Mouse (Mus musculus) heart, embryonic 14.5 days (tissue): ENCODE measurements at regions not wholly inside any gene's neighbourhood (a gene's known extent, or its start where the extent isn't known, plus 50 kb on each side); places are given as distances from the start of the nearest gene placed in this dataset.
A peak's percentile ranks its signal among the peaks of the same experiment; 100 is the strongest.

Experiments used
- ATAC-seq: fragments of 200-750 bp; cut with Nextera tagmentation; 2 replicates; pipeline ENCODE4 v1.8.0; 2017; ENCODE audit warnings: low read depth, moderate TSS enrichment; ENCODE audit not compliant: insufficient number of reproducible peaks, insufficient read depth, low FRiP score
- H3K27ac ChIP-seq, 2 experiments: fragments of 200-500 bp in 1 of 2; fragments of 300-500 bp in 1 of 2; sonication (generic) in 1 of 2; replicated peaks in 1 of 2; 2 replicates each; pipeline ENCODE4 v1.5.1; 2012 to 2014; ENCODE audit warnings: low read depth in 2 of 2, low read length in 2 of 2, control low read depth in 1 of 2, mild to moderate bottlenecking in 1 of 2, mixed read lengths in 1 of 2; ENCODE audit not compliant: control insufficient read depth in 1 of 2, insufficient read depth in 1 of 2
- H3K27me3 ChIP-seq: fragments of 300-500 bp; sonication (generic); 2 replicates; pipeline ENCODE4 v1.6.1; 2014; ENCODE audit warnings: mild to moderate bottlenecking, low read length, control low read depth; ENCODE audit not compliant: control insufficient read depth, insufficient read depth
- H3K36me3 ChIP-seq: fragments of 300-500 bp; sonication (generic); 2 replicates; pipeline ENCODE4 v1.6.1; 2014; ENCODE audit warnings: mild to moderate bottlenecking, control low read depth, low read length, mixed read lengths; ENCODE audit not compliant: control insufficient read depth, insufficient read depth
- H3K4me1 ChIP-seq, 2 experiments: fragments of 200-500 bp in 1 of 2; fragments of 300-500 bp in 1 of 2; sonication (generic) in 1 of 2; 2 replicates each; pipeline ENCODE4 v1.6.1; 2012 to 2014; ENCODE audit warnings: low read length in 2 of 2, control low read depth in 1 of 2, mixed read lengths in 1 of 2; ENCODE audit not compliant: control insufficient read depth in 2 of 2, insufficient read depth in 2 of 2
- H3K4me2 ChIP-seq: fragments of 300-500 bp; sonication (generic); 2 replicates; pipeline ENCODE4 v1.6.1; 2014; ENCODE audit warnings: mild to moderate bottlenecking, low read length
- H3K4me3 ChIP-seq, 2 experiments: fragments of 200-500 bp in 1 of 2; fragments of 300-500 bp in 1 of 2; sonication (generic) in 1 of 2; 2 replicates each; pipeline ENCODE4 v1.5.1; 2012 to 2014; ENCODE audit warnings: low read length in 2 of 2, mild to moderate bottlenecking in 2 of 2, control low read depth in 1 of 2, low read depth in 1 of 2, moderate library complexity in 1 of 2; ENCODE audit not compliant: control insufficient read depth in 1 of 2, insufficient read depth in 1 of 2
- H3K9ac ChIP-seq: fragments of 300-500 bp; sonication (generic); 2 replicates; pipeline ENCODE4 v1.6.1; 2014; ENCODE audit warnings: mild to moderate bottlenecking, low read length
- H3K9me3 ChIP-seq: fragments of 300-500 bp; sonication (generic); 2 replicates; pipeline ENCODE4 v1.6.1; 2016; ENCODE audit warnings: low read length, control low read depth; ENCODE audit not compliant: control insufficient read depth
- WGBS: fragments of 180-500 bp; shearing (Covaris S2); extraction: QIAGEN DNeasy Blood & Tissue Kit; methylation state at CpG from one replicate; pipeline ENCODE4 v1.1.7; 2014; 5-methylcytosine and 5-hydroxymethylcytosine counted together

DNA sequence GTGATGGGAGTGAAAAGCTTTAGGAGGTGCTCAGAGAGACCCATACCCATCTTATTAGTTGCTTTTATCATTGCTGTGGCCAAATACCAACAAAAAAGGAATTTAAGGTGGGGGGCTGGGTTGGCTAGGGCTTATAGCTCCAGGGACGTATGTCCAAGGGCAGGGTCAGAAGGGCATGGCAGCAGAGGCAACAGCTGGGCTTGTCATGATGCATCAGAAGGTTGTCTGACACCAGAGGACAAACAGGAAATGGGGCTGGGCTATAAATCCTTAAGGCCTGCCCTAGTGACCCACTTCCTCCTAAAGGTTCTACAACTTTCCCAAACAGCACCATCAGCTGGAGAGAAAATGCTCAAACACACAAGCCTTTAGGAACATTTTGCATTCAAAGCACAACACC, 160.6 kb upstream of the Car8 start:
- H3K9ac ChIP-seq: no peak overlapping the region
- H3K27ac ChIP-seq: no peak overlapping the region
- H3K4me3 ChIP-seq: no peak overlapping the region
- no peak overlapping the region for H3K4me2 ChIP-seq
- H3K36me3 ChIP-seq: no peaks in the 10 kb centered on the region
- no peak for ATAC-seq
- H3K9me3 ChIP-seq: peaks cover 4% of the 10 kb centered on the region; the same call in 1 of the 2 replicates
- no peaks in the 10 kb centered on the region for H3K27me3 ChIP-seq
- WGBS: 71% methylated on average over 1 of the region's 1 CpGs
- H3K4me1 ChIP-seq: peaks cover 0 to 2% of the 10 kb centered on the region in 2 experiments; a peak in 1 of 4 replicates

DNA sequence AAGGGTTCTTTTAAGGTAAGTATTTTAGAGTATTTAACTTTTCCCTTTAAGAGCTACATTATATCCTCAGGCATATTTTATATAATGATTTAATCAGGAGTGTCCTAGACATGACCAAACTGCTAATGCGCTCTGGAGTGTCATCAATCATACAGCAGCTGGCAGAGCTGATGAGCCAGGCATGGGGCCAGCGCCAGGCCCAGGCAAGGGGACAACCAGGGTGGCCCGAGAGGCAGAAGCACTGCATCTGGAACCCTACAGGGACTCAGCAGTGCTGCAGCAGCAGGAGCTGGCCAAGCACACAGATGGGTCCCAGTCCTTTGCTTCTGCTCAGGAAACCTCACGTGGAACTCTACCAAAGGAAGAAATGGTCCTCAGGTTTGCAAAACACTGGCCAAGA, 160.1 kb upstream of the Car8 start:
- no peak overlapping the region for H3K4me3 ChIP-seq
- H3K9me3 ChIP-seq: peaks cover 4% of the 10 kb centered on the region; the same call in 1 of the 2 replicates
- H3K9ac ChIP-seq: no peak overlapping the region
- ATAC-seq: no peak
- no peaks in the 10 kb centered on the region for H3K36me3 ChIP-seq
- H3K4me1 ChIP-seq: peaks cover 0 to 2% of the 10 kb centered on the region in 2 experiments; a peak in 1 of 4 replicates
- no peak overlapping the region for H3K27ac ChIP-seq
- WGBS: 76% methylated on average over 4 of the region's 4 CpGs
- no peaks in the 10 kb centered on the region for H3K27me3 ChIP-seq
- H3K4me2 ChIP-seq: no peak overlapping the region

DNA sequence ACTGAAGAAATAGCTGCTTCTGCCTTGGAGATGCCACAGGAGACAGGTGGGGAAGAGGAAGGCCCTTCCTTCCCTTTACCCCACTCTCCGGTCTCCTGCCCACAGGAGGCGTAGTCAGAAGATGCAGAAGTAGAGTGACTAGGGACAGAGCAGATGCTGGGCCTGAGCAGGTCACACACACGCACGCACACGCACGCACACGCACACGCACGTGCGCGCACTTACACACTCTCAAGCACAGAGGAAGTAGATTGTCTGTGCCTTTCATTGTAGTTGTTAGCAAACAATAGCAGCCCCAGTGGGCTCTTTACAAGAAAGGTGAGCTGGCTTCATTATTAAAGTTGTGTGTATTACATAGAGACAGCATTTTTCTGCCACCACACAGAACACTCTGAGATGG, 144.3 kb upstream of the Car8 start:
- Histone ChIP-seq H3K36me3 (no peaks in the 10 kb centered on the region), H3K27ac (no peak overlapping the region), H3K9me3 (no peaks in the 10 kb centered on the region), H3K4me2 (no peak overlapping the region), H3K9ac (no peak overlapping the region), H3K27me3 (no peaks in the 10 kb centered on the region), H3K4me3 (no peak overlapping the region), H3K4me1 (0 out of 4 replicates have a peak, but pooled peaks cover 0 to 3% of the 10 kb centered on the region in 2 experiments)
- ATAC-seq: no peak
- WGBS: 92% methylated on average over 11 of the region's 11 CpGs

DNA sequence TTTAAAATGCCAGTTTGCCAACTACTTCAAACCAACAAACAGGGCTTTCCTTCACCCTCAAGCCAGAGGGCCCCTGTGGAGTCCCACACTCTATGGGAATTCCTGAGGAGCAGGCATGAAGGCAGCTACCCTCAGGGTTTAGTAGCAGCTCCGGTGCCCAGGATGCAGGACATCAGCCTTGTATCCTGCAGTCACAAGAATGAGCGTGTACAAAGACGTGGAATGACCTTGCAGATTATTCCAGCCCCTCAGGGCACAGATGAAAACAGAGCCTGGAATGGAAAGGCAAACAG, 143.2 kb upstream of the Car8 start:
- H3K36me3 ChIP-seq: no peaks in the 10 kb centered on the region
- no peak overlapping the region for H3K9ac ChIP-seq
- H3K27ac ChIP-seq: no peak overlapping the region
- H3K4me3 ChIP-seq: no peak overlapping the region
- no peak for ATAC-seq
- H3K9me3 ChIP-seq: no peaks in the 10 kb centered on the region
- H3K27me3 ChIP-seq: no peaks in the 10 kb centered on the region
- 62% methylated on average over 3 of the region's 3 CpGs for WGBS
- H3K4me1 ChIP-seq: 0 out of 4 replicates have a peak, but pooled peaks cover 0 to 3% of the 10 kb centered on the region in 2 experiments
- H3K4me2 ChIP-seq: no peak overlapping the region

DNA sequence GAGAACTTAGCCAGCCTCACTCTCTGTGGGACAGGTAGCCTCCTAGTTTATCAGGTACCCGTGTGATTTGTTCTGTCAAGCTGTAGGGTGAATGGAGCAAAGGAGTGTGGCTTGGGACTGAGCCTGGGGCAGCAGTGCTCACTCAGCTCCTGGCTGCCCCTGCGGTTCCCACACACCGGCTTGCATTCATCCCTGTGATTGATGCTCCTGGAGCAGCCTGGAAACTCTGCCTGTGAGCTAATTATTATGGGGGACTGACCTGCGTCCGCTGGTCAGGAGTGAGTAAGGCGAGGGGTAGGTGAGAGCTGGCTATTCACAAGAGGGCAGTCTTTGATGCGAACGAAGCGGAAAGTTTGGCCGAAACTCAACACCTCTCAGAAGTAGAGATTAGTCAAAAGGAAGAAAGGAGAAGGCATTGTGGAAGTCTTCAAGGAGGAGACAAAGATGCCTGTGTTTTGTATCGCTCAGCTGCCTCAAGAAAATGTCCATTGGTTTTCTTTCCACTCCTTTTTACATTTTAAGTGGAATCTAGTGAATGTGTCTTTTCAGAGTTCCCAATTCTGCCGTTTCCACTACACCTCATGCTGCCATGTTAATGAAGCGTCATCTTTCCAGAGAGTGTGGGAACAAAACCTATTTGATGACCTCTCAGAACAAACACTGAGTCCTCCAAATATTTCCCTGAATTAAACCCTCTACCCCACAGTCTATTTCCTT, 142.7 kb upstream of the Car8 start:
- Histone ChIP-seq H3K9me3 (no peaks in the 10 kb centered on the region), H3K27me3 (no peaks in the 10 kb centered on the region), H3K36me3 (no peaks in the 10 kb centered on the region), H3K27ac (no peak overlapping the region), H3K4me2 (no peak overlapping the region), H3K9ac (no peak overlapping the region), H3K4me3 (no peak overlapping the region), H3K4me1 (0 out of 4 replicates have a peak, but pooled peaks cover 0 to 3% of the 10 kb centered on the region in 2 experiments)
- WGBS: 44% methylated on average over 13 of the region's 13 CpGs
- ATAC-seq: no peak

DNA sequence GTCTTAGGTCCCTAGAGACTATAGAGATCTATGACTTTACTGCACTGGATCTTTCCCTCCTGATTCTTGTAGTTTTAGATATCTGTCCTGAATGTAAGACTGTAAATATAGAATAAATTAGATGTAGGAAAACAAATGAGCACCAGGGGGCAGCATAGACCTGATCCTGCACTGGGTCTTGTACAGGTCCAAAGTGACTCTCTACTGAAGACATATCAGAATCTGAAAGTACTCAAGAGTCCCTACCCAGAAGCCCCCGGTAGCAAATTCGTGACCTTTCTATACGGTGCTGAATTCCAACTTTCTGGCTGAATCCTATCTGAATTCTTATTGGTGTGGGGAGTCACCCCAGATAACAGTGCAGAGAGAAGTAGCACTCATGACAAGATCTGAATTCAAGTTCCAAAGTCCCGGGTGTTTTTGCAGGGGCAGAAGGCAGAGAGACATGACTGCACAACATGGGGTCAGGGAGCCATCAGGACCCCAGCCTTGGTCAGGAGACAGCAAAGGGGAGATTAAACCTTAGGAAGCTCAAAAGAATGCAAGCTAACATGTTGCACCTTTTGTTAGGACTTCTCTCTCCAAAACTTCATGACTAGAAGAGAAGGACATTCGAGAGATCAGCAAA, 142.0 kb upstream of the Car8 start:
- 0 out of 2 replicates have a peak overlapping the region, but pooled peaks have one; percentile 22 for H3K4me2 ChIP-seq
- H3K4me1 ChIP-seq: 0 out of 4 replicates have a peak, but pooled peaks cover 0 to 3% of the 10 kb centered on the region in 2 experiments
- H3K27ac ChIP-seq: no peak overlapping the region
- WGBS: 38% methylated on average over 5 of the region's 5 CpGs
- ATAC-seq: no peak
- no peaks in the 10 kb centered on the region for H3K9me3 ChIP-seq
- H3K27me3 ChIP-seq: no peaks in the 10 kb centered on the region
- H3K4me3 ChIP-seq: no peak overlapping the region
- H3K36me3 ChIP-seq: no peaks in the 10 kb centered on the region
- no peak overlapping the region for H3K9ac ChIP-seq

DNA sequence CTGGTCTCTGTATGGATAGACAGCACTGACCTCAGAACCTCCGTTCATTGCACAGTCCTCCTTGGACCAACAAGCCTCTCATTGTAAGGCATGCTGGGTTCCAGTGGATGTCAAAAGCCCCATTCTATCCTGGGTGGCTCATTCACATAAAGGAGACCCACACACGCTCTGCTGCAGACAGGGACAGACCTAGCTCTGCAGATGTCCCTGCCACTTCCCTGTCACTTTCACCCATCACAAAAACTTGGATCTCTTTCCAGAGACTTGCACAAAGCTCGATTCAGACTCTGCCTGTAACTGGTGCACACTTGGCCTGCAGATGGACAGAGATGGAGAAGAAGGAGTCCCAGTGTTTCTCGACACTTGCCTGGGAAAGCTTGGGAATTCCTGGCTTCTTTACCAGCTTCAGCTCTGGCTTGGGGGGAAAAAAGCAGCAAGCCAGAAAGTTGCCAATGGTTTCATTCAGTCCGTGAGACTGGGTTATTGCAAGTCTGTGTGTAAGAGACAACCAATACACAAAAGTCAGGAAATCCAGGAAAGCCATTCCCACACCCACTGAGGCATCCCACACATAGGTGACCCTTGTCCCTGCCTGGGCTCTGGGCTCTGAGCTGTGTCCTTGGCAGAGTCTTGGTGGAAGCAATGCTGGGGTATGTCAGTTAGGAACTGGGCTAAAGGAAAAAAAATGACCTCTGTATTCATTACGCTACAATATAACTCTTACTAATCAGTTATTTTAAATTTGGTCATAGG, 136.1 kb upstream of the Car8 start:
- no peak for ATAC-seq
- Histone ChIP-seq H3K27ac (no peak overlapping the region), H3K9ac (no peak overlapping the region), H3K4me3 (no peak overlapping the region), H3K9me3 (no peaks in the 10 kb centered on the region), H3K4me1 (peaks cover 0 to 4% of the 10 kb centered on the region in 2 experiments; a peak in 1 of 4 replicates), H3K36me3 (no peaks in the 10 kb centered on the region), H3K4me2 (no peak overlapping the region), H3K27me3 (no peaks in the 10 kb centered on the region)
- 72% methylated on average over 6 of the region's 6 CpGs for WGBS
